Mouse (Mus musculus) intestine, embryonic 15.5 days (tissue): ENCODE measurements around the gene Gria4. TPM values are rescaled to one million over a fixed set of nuclear protein-coding genes. Genes with fewer than 3 reads are reported as not detected.
A peak's percentile ranks its signal among the peaks of the same experiment; 100 is the strongest.
"Not testable (repeated sequence)": the region's sequence is repeated elsewhere in the genome, so short reads cannot be mapped to it uniquely, and the experiment has no call there.

ENCODE experiments used
- ATAC-seq: fragments of 200-750 bp; cut with Nextera tagmentation; 2 replicates; pipeline ENCODE4 v1.8.0; 2017; ENCODE audit warnings: moderate TSS enrichment, moderate library complexity
- H3K27ac ChIP-seq: fragments of 300-500 bp; sonication (generic); 2 replicates; pipeline ENCODE4 v1.5.1; 2015; ENCODE audit warnings: mild to moderate bottlenecking, inconsistent platforms
- H3K27me3 ChIP-seq: fragments of 300-500 bp; sonication (generic); replicated peaks from 2 replicates; pipeline ENCODE4 v1.6.1; 2015; ENCODE audit warnings: inconsistent platforms
- H3K36me3 ChIP-seq: fragments of 300-500 bp; sonication (generic); 2 replicates; pipeline ENCODE4 v1.6.1; 2015; ENCODE audit warnings: inconsistent platforms
- H3K4me1 ChIP-seq: fragments of 300-500 bp; sonication (generic); replicated peaks from 2 replicates; pipeline ENCODE4 v1.6.1; 2015; ENCODE audit warnings: inconsistent platforms
- H3K4me2 ChIP-seq: fragments of 300-500 bp; sonication (generic); replicated peaks from 2 replicates; pipeline ENCODE4 v1.6.1; 2015; ENCODE audit warnings: mild to moderate bottlenecking, inconsistent platforms
- H3K4me3 ChIP-seq: fragments of 300-500 bp; sonication (generic); replicated peaks from 2 replicates; pipeline ENCODE4 v1.5.1; 2015; ENCODE audit warnings: inconsistent platforms
- H3K9ac ChIP-seq: fragments of 300-500 bp; sonication (generic); 2 replicates; pipeline ENCODE4 v1.6.1; 2015; ENCODE audit warnings: inconsistent platforms
- H3K9me3 ChIP-seq: fragments of 300-500 bp; sonication (generic); 2 replicates; pipeline ENCODE4 v1.6.1; 2016; ENCODE audit warnings: inconsistent platforms
- WGBS: fragments of 180-500 bp; shearing (Covaris S2); methylation state at CpG from one replicate; pipeline ENCODE4 v1.1.7; 2015; 5-methylcytosine and 5-hydroxymethylcytosine counted together
- polyA plus RNA-seq: library from polyadenylated mRNA; unstranded; fragments of >200 nt; fragmentation: Nextera tagmentation; extraction: Ambion mirVana; gene quantifications from 2 replicates; pipeline ENCODE4 v1.2.1, GENCODE M21; 2015

Gria4 gene
- polyA plus RNA-seq, 1 experiment from 2014 or later = 5.0 TPM

- Histone ChIP-seq H3K27ac (no peak overlapping the region), H3K4me3 (no peak overlapping the region), H3K9ac (no peak overlapping the region), H3K4me2 (no peak overlapping the region), H3K27me3 (no peaks in the 10 kb centered on the region), H3K36me3 (no peaks in the 10 kb centered on the region), H3K4me1 (no peaks in the 10 kb centered on the region), H3K9me3 (no peaks in the 10 kb centered on the region)
- no peak for ATAC-seq
- WGBS = 90% methylated on average over 6 of the region's 6 CpGs
Observed at GRCm38 (mm10) chr9:4536514-4537150, 259.4 kb downstream of the Gria4 start.

DNA sequence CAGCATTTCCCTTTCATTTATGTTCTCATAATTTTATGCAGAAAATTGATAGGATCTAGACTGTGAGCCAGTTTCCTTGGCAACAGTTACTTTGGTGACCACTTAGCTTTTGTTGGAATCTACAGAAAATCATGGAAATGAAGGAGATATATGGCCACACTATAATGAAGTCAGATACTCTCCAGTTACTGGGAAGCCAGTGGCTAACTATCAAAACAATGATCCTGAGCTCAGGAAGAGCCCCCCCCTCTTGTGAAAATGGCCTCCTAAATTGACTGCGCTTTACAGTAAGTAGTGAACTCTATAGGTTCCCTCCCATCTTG, 281.5 kb downstream of the Gria4 start:
- WGBS = 81% methylated on average over 1 of the region's 1 CpGs
- no peak overlapping the region for H3K4me2 ChIP-seq
- H3K4me1 ChIP-seq = no peaks in the 10 kb centered on the region
- no peak overlapping the region for H3K27ac ChIP-seq
- H3K4me3 ChIP-seq = no peak overlapping the region
- no peaks in the 10 kb centered on the region for H3K36me3 ChIP-seq
- no peaks in the 10 kb centered on the region for H3K9me3 ChIP-seq
- no peaks in the 10 kb centered on the region for H3K27me3 ChIP-seq
- no peak overlapping the region for H3K9ac ChIP-seq
- ATAC-seq = no peak

DNA sequence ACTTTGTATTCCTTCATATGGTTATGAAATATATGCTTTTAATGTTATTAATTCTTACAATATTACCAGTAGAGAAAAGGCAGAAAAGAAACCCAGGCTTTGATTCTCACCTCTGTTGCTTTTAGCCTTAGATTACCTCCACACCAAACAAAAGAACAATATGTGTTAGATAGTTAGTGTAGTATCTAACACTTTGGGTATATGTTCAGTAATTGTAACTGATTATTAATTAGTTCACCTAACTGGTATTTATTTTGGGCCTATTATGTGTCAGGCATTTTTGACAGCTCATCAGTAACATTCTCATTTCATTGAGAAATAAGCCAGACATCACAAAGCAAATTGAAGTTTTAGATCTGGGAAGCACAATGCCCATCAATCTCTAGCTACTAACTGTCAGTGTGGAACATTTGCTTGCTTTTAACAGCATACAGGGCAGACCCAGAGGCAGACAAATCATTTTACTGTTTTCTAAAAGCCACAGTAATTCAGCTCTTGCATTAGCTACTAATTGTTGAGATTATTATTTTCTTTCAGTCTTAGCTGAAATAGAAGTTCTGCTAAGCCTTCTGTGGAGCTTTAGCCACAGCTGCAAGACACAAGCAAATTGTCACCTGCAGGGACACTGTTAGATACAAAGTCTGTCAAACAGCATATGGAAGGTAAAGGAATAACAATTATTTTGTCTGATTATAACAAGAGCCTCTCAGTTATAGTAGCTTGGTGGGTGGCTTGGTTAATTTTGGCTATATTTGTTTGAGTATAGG, 282.1 kb downstream of the Gria4 start:
- H3K27me3 ChIP-seq = no peaks in the 10 kb centered on the region
- H3K4me1 ChIP-seq = no peaks in the 10 kb centered on the region
- H3K9me3 ChIP-seq = no peaks in the 10 kb centered on the region
- no peak overlapping the region for H3K27ac ChIP-seq
- no peak overlapping the region for H3K9ac ChIP-seq
- no peak overlapping the region for H3K4me3 ChIP-seq
- H3K36me3 ChIP-seq = no peaks in the 10 kb centered on the region
- no peak for ATAC-seq
- no peak overlapping the region for H3K4me2 ChIP-seq

DNA sequence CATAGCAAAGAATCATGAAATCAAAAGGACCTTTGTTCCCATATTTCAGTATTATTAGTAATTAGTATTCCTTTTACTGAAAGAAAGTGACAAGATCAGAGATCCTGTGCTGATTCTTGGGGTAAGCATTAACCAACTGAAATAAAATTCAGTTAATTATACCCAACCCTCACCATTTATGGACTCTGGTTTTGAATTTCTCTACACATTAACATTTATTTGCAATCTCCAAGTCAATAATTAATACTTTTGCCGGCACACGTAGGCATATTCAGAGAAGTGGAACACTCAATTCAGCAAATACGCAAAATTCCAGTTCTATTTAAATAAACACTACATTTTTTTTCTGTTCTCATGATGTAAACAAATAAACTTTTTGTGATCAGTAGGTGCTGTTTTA, 289.9 kb downstream of the Gria4 start:
- no peaks in the 10 kb centered on the region for H3K36me3 ChIP-seq
- no peaks in the 10 kb centered on the region for H3K9me3 ChIP-seq
- whole genome bisulfite sequencing = 79% methylated on average over 3 of the region's 3 CpGs
- ATAC-seq = no peak
- no peaks in the 10 kb centered on the region for H3K27me3 ChIP-seq
- H3K27ac ChIP-seq = no peak overlapping the region
- H3K4me1 ChIP-seq = no peaks in the 10 kb centered on the region
- H3K4me2 ChIP-seq = no peak overlapping the region
- no peak overlapping the region for H3K9ac ChIP-seq
- no peak overlapping the region for H3K4me3 ChIP-seq

GRCm38 (mm10) chr9:4505087-4505486, 290.9 kb downstream of the Gria4 start:
- WGBS = 32% methylated on average over 1 of the region's 1 CpGs
- no peaks in the 10 kb centered on the region for H3K27me3 ChIP-seq

DNA sequence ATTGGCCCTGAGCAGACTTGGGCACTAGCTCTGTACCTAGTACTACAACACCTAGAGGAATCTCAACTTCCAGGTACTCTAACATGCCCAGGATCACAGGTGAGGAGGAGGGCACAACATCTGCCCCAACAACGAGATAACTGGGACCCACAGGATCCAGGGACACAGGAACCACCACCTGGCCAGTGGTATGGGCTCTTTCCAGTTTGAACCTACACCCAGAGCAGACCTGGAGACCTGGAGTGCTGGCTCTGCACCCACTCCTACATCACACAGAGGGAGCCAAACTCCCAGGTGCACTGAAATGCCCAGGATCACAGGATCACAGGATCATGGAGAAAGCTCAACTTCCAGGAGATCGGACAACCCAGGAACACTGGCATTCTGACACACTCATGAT, 309.6 kb downstream of the Gria4 start:
- ATAC-seq = no peak
- no peak overlapping the region for H3K9ac ChIP-seq
- H3K4me2 ChIP-seq = no peak overlapping the region
- H3K4me1 ChIP-seq = no peaks in the 10 kb centered on the region
- H3K27me3 ChIP-seq = no peaks in the 10 kb centered on the region
- H3K9me3 ChIP-seq = no peaks in the 10 kb centered on the region
- no peak overlapping the region for H3K27ac ChIP-seq
- WGBS = 84% methylated on average over 2 of the region's 2 CpGs
- no peaks in the 10 kb centered on the region for H3K36me3 ChIP-seq
- H3K4me3 ChIP-seq = no peak overlapping the region

More at GRCm38 (mm10) chr9:4505087-4505486, 290.9 kb downstream of the Gria4 start:
- Histone ChIP-seq H3K4me2 (no peak overlapping the region), H3K9me3 (no peaks in the 10 kb centered on the region), H3K4me1 (no peaks in the 10 kb centered on the region), H3K36me3 (no peaks in the 10 kb centered on the region), H3K4me3 (no peak overlapping the region), H3K27ac (no peak overlapping the region), H3K9ac (no peak overlapping the region)
- ATAC-seq = no peak

- WGBS = 67% methylated on average over 2 of the region's 2 CpGs
- no peaks in the 10 kb centered on the region for H3K9me3 ChIP-seq
- ATAC-seq = no peak
- H3K4me2 ChIP-seq = no peak overlapping the region
- no peak overlapping the region for H3K27ac ChIP-seq
- no peaks in the 10 kb centered on the region for H3K27me3 ChIP-seq
- H3K4me3 ChIP-seq = no peak overlapping the region
- no peaks in the 10 kb centered on the region for H3K36me3 ChIP-seq
- no peaks in the 10 kb centered on the region for H3K4me1 ChIP-seq
- no peak overlapping the region for H3K9ac ChIP-seq
Observed at GRCm38 (mm10) chr9:4484502-4484901, 311.5 kb downstream of the Gria4 start.

DNA sequence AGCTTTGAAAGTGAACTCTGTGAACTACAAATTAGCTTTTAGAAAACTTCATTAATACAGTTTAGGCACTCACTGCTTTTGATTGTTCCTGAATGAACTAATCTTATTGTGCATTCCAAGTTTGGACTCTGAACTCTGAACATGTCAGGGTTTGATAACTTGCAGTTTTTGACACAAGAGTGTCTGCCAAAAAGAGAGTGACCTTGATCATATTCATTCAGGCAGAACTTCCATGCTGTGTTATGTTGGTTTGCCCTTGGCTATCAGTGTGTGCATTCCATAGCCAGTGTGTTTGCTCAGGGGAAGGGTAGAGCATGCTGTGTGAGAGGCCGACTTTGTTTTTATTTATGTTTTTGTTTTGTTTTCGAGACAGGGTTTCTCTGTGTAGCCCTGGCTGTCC, 325.2 kb downstream of the Gria4 start:
- 67% methylated on average over 2 of the region's 2 CpGs for WGBS
- Histone ChIP-seq H3K4me2 (no peak overlapping the region), H3K27ac (no peak overlapping the region), H3K36me3 (no peaks in the 10 kb centered on the region), H3K4me1 (no peaks in the 10 kb centered on the region), H3K4me3 (no peak overlapping the region), H3K9ac (no peak overlapping the region), H3K9me3 (no peaks in the 10 kb centered on the region), H3K27me3 (no peaks in the 10 kb centered on the region)
- no peak for ATAC-seq

GRCm38 (mm10) chr9:4459456-4460070, 336.5 kb downstream of the Gria4 start:
- no peak overlapping the region for H3K27ac ChIP-seq
- no peak overlapping the region for H3K9ac ChIP-seq
- H3K4me1 ChIP-seq = no peaks in the 10 kb centered on the region
- H3K4me2 ChIP-seq = no peak overlapping the region
- no peaks in the 10 kb centered on the region for H3K36me3 ChIP-seq
- ATAC-seq = no peak
- H3K9me3 ChIP-seq = no peaks in the 10 kb centered on the region
- 72% methylated on average over 1 of the region's 1 CpGs for WGBS
- H3K4me3 ChIP-seq = no peak overlapping the region
- H3K27me3 ChIP-seq = no peaks in the 10 kb centered on the region

DNA sequence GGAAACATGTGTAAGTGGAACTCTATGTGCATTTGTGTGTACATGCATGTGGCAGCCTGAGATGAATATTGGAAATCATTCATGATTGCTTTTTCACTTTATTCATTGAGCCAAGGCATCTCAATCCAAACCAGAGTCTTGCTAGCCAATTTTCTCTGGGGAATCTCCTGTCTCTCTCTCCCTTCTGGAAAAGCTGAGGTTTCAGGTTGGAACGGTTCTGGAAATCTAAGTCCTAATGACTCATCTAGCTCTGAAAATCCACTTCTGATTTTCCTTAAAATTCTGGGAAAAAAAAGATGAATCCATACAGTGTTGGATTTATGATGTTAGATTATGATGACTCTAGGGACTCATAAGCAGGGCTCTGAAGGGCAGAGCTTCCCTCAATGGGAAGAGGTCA, 337.8 kb downstream of the Gria4 start:
- Histone ChIP-seq H3K4me1 (no peaks in the 10 kb centered on the region), H3K9me3 (no peaks in the 10 kb centered on the region), H3K4me3 (no peak overlapping the region), H3K4me2 (no peak overlapping the region), H3K9ac (no peak overlapping the region), H3K27me3 (no peaks in the 10 kb centered on the region), H3K27ac (no peak overlapping the region), H3K36me3 (no peaks in the 10 kb centered on the region)
- WGBS = 86% methylated on average over 1 of the region's 1 CpGs
- no peak for ATAC-seq

- H3K4me1 ChIP-seq = no peaks in the 10 kb centered on the region
- no peak overlapping the region for H3K4me3 ChIP-seq
- H3K9me3 ChIP-seq = no peaks in the 10 kb centered on the region
- H3K27me3 ChIP-seq = no peaks in the 10 kb centered on the region
- no peak overlapping the region for H3K4me2 ChIP-seq
- H3K27ac ChIP-seq = no peak overlapping the region
- ATAC-seq = no peak
- H3K9ac ChIP-seq = no peak overlapping the region
- no peaks in the 10 kb centered on the region for H3K36me3 ChIP-seq
- WGBS = 91% methylated on average over 1 of the region's 1 CpGs
Observed at GRCm38 (mm10) chr9:4457644-4458043, 338.4 kb downstream of the Gria4 start.

GRCm38 (mm10) chr9:4442908-4443307, 353.1 kb downstream of the Gria4 start:
- no peak overlapping the region for H3K9ac ChIP-seq
- ATAC-seq = peak; percentile 62; the same call in 1 of the 2 replicates
- H3K4me2 ChIP-seq = no peak overlapping the region
- H3K36me3 ChIP-seq = no peaks in the 10 kb centered on the region
- H3K4me1 ChIP-seq = no peaks in the 10 kb centered on the region
- WGBS = 27% methylated on average over 2 of the region's 2 CpGs
- no peaks in the 10 kb centered on the region for H3K9me3 ChIP-seq
- H3K27ac ChIP-seq = no peak overlapping the region
- no peaks in the 10 kb centered on the region for H3K27me3 ChIP-seq
- H3K4me3 ChIP-seq = no peak overlapping the region

GRCm38 (mm10) chr9:4400801-4401200, 395.2 kb downstream of the Gria4 start:
- not testable (repeated sequence) for H3K36me3 ChIP-seq, H3K27me3 ChIP-seq, H3K4me1 ChIP-seq, H3K9ac ChIP-seq, H3K9me3 ChIP-seq, H3K4me2 ChIP-seq, H3K27ac ChIP-seq, ATAC-seq, H3K4me3 ChIP-seq
- 92% methylated on average over 11 of the region's 11 CpGs for WGBS
